Mouse (Mus musculus): ENCODE measurements around the gene Defa21. TPM values are rescaled to one million over a fixed set of nuclear protein-coding genes. Genes with fewer than 3 reads are reported as not detected.
"Not testable (repeated sequence)": the region's sequence is repeated elsewhere in the genome, so short reads cannot be mapped to it uniquely, and the experiment has no call there.

The Defa21 gene
- total RNA-seq (2021), result not detected in 2 replicates
- long read RNA-seq, experiment 1, result 0 reads
- long read RNA-seq, experiment 2, result 0 reads

- DNase-seq, result not testable (repeated sequence)
These were observed at the start of gene Defa21 for GRCm38 (mm10) chr8:21025245-21025644. Defa21 (plus strand) TSS chr8:21025545.

- DNase-seq, result no peak
These were observed 45.5 kb upstream of the Defa21 start for GRCm38 (mm10) chr8:20979846-20980245.

GRCm38 (mm10) chr8:20994042-20994441 lies 31.3 kb upstream of the Defa21 start:
- DNase-seq, result not testable (repeated sequence)

DNA sequence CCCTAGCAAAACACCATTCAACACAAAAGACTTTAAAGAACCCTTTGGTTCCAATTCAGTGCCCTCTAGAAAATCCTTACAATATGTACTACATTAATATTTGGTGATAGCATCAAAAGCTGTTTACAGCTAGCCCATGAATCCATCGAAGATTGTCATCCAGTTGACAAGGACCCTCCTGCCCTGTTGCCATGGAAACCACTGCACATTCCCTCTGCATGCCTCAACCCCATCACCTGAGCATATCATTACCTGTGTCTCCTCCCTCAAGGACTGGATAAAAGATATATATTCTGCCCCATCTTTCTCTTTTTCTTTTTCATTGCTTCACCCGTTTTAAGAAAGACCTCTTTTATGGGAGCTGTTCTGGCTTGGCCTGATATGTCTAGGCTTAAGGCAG lies 28.6 kb upstream of the Defa21 start:
- peak; percentile 24 for DNase-seq

GRCm38 (mm10) chr8:20997291-20997690 lies 28.1 kb upstream of the Defa21 start:
- DNase-seq, result no peak

GRCm38 (mm10) chr8:21001171-21001570 lies 24.2 kb upstream of the Defa21 start:
- peak; percentile 27 for DNase-seq

GRCm38 (mm10) chr8:21006801-21007200 lies 18.5 kb upstream of the Defa21 start:
- peak; percentile 20 for DNase-seq

GRCm38 (mm10) chr8:21008578-21008977 lies 16.8 kb upstream of the Defa21 start:
- peak; percentile 20 for DNase-seq

DNA sequence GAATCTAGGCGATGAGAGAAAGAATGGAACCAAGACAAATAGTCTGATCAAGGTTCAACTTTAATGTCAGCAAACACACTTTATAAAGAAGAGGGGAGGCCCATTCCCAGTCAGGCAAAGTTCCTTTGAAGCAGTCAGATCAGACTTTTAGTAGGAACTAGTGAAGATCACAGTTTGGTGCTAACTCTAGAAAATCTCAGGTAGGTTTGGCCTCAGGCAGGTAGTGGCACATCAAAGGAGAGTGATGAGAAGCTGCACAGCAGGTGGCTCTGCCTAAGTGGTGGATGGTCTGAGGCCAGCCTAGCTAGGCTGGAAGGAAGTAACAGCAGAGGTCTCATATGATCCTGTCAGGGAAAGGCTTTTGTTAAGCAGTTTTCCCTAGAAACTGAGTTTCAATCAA lies 14.8 kb upstream of the Defa21 start:
- not testable (repeated sequence) for DNase-seq

- DNase-seq, result not testable (repeated sequence)
These were observed 29.4 kb downstream of the Defa21 start, which contains the start of gene Defa23 for GRCm38 (mm10) chr8:21054747-21055146. Defa23 (plus strand) TSS chr8:21055047.

DNA sequence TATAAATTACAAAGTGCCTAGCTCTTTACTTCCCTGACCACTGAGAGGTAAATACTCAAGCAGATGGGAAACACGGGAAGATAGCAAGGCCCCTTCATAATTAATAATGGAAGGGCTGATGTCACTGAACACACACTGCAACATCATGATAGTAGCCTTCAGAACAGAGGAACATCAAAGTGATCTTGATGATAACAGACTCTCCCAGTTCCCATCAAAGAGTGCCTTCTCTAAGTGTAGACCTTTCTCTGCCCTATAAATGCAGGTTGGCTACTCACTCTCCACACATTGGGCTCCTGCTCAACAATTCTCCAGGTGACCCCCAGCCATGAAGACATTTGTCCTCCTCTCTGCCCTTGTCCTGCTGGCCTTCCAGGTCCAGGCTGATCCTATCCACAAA lies 39.4 kb downstream of the Defa21 start, which contains the start of gene Defa35:
Gene Defa35 (plus strand): TSS at position 301 of the 400 bp plus-strand sequence.
- DNase-seq, result not testable (repeated sequence)

Other genes starting within 250 kb of the Defa21 start
- not detected in 2 replicates for gene Defb33, start 132.9 kb upstream of the Defa21 start, total RNA-seq (2021)
- not detected in 2 replicates for gene Gm15056, start 122.9 kb upstream of the Defa21 start, total RNA-seq (2021)
- not detected in 2 replicates for gene Gm6040, start 103.5 kb upstream of the Defa21 start, total RNA-seq (2021)
- not detected in 2 replicates for gene AY761185, start 80.8 kb upstream of the Defa21 start, total RNA-seq (2021)
- not detected in 2 replicates for gene Defa23, start 29.5 kb downstream of the Defa21 start, total RNA-seq (2021)
- not detected in 2 replicates for gene Defa35, start 39.5 kb downstream of the Defa21 start, total RNA-seq (2021)
- gene Defa25, start 58.9 kb downstream of the Defa21 start, total RNA-seq (2021), result not detected in 2 replicates
- not detected in 2 replicates for gene Gm14851, start 70.5 kb downstream of the Defa21 start, total RNA-seq (2021)
- gene Defa30, start 109.1 kb downstream of the Defa21 start, total RNA-seq (2021), result not detected in 2 replicates
- not detected in 2 replicates for gene Defa22, start 136.7 kb downstream of the Defa21 start, total RNA-seq (2021)
- not detected in 2 replicates for gene Defa31, start 166.1 kb downstream of the Defa21 start, total RNA-seq (2021)
- gene Gm15293, start 176.0 kb downstream of the Defa21 start, total RNA-seq (2021), result not detected in 2 replicates
- gene Gm15292, start 224.2 kb downstream of the Defa21 start, total RNA-seq (2021), result not detected in 2 replicates